Mouse (Mus musculus) heart, postnatal 0 days (tissue): ENCODE results near the gene Mrps18b. TPM values are rescaled to one million over a fixed set of nuclear protein-coding genes. Genes with fewer than 3 reads are reported as not detected.

Source experiments
- ATAC-seq: fragments of 200-750 bp; cut with Nextera tagmentation; 2 replicates; pipeline ENCODE4 v1.8.0; 2017; ENCODE audit warnings: low read depth, moderate number of reproducible peaks, moderate library complexity; ENCODE audit not compliant: insufficient read depth
- DNase-seq: peaks from one replicate; pipeline ENCODE4 v3.0.0-alpha.2; 2016; ENCODE audit warnings: low spot score
- H3K27ac ChIP-seq: fragments of 300-500 bp; sonication (generic); 2 replicates; pipeline ENCODE4 v1.5.1; 2014; ENCODE audit warnings: low read depth, mild to moderate bottlenecking
- H3K27me3 ChIP-seq: fragments of 300-500 bp; sonication (generic); 2 replicates; pipeline ENCODE4 v1.6.1; 2014; ENCODE audit warnings: low read length, mixed read lengths; ENCODE audit not compliant: control insufficient read depth, insufficient read depth
- H3K36me3 ChIP-seq: fragments of 300-500 bp; sonication (generic); replicated peaks from 2 replicates; pipeline ENCODE4 v1.6.1; 2014; ENCODE audit warnings: low read length, mixed read lengths; ENCODE audit not compliant: control insufficient read depth, insufficient read depth
- H3K4me1 ChIP-seq: fragments of 300-500 bp; sonication (generic); 2 replicates; pipeline ENCODE4 v1.6.1; 2014; ENCODE audit warnings: antibody characterized with exemption; ENCODE audit not compliant: control insufficient read depth, insufficient read depth
- H3K4me2 ChIP-seq: fragments of 300-500 bp; sonication (generic); 2 replicates; pipeline ENCODE4 v1.6.1; 2014; ENCODE audit warnings: low read depth, mild to moderate bottlenecking, low read length, moderate library complexity
- H3K4me3 ChIP-seq: fragments of 300-500 bp; sonication (generic); 2 replicates; pipeline ENCODE4 v1.5.1; 2014; ENCODE audit warnings: low read depth, low read length
- H3K9ac ChIP-seq: fragments of 300-500 bp; sonication (generic); replicated peaks from 2 replicates; pipeline ENCODE4 v1.6.1; 2014; ENCODE audit warnings: low read depth, low read length, mixed read lengths
- H3K9me3 ChIP-seq: fragments of 300-500 bp; sonication (generic); replicated peaks from 2 replicates; pipeline ENCODE4 v1.6.1; 2016; ENCODE audit warnings: low read length; ENCODE audit not compliant: control insufficient read depth
- CTCF ChIP-seq: IDR thresholded peaks from 2 replicates; pipeline ENCODE4 v1.5.1; 2016; ENCODE audit warnings: antibody characterized with exemption, control low read depth, low read depth
- EP300 ChIP-seq: IDR thresholded peaks from 2 replicates; pipeline ENCODE4 v1.6.1; 2016; ENCODE audit warnings: antibody characterized with exemption, low read depth
- WGBS: fragments of 180-500 bp; shearing (Covaris S2); extraction: QIAGEN DNeasy Blood & Tissue Kit; methylation state at CpG from one replicate; pipeline ENCODE4 v1.1.7; 2014; 5-methylcytosine and 5-hydroxymethylcytosine counted together
- polyA plus RNA-seq: library from polyadenylated mRNA; unstranded; fragments of >200 nt; fragmentation: Nextera tagmentation; extraction: Ambion mirVana; gene quantifications from 2 replicates; pipeline ENCODE4 v1.2.1, GENCODE M21; 2015
- total RNA-seq: library from RNA; depleted of rRNA; stranded (reverse); fragments of >200 nt; gene quantifications from 2 replicates; pipeline ENCODE4 v1.2.3, GENCODE M21; 2014; ENCODE audit warnings: low replicate concordance

The Mrps18b gene
- total and polyA plus RNA-seq, 2 experiments from 2014 or later: 73.7 to 77.0 TPM

GRCm38 (mm10) chr17:35882924-35883323 lies 33.3 kb downstream of the Mrps18b start:
- DNase-seq (no peak), ATAC-seq (no peak)
- H3K4me3 ChIP-seq: no peak overlapping the region
- H3K9ac ChIP-seq: no peak overlapping the region
- H3K36me3 ChIP-seq: peaks cover 62% of the 10 kb centered on the region
- 87% methylated on average over 17 of the region's 17 CpGs for WGBS
- H3K9me3 ChIP-seq: no peaks in the 10 kb centered on the region
- H3K27me3 ChIP-seq: no peaks in the 10 kb centered on the region
- no peak overlapping the region for H3K27ac ChIP-seq
- no peak overlapping the region for H3K4me2 ChIP-seq
- TF ChIP-seq CTCF: no peak
- no peak for TF ChIP-seq EP300
- peaks cover 8% of the 10 kb centered on the region; the same call in 1 of the 2 replicates for H3K4me1 ChIP-seq

GRCm38 (mm10) chr17:35879245-35880057 lies 36.7 kb downstream of the Mrps18b start, which contains the start of gene Dhx16:
TSS of gene Dhx16 (plus strand) at chr17:35879819.
- ATAC-seq (peak; percentile 90), DNase-seq (peak; percentile 95)
- Histone ChIP-seq H3K27ac (peak within 1 kb of the TSS; percentile 44), H3K9me3 (no peaks in the 10 kb centered on the region), H3K27me3 (no peaks in the 10 kb centered on the region), H3K4me3 (peak within 1 kb of the TSS; percentile 70), H3K9ac (peak within 1 kb of the TSS; percentile 74), H3K4me2 (peak within 1 kb of the TSS; percentile 97), H3K36me3 (peaks cover 47% of the 10 kb centered on the region), H3K4me1 (peaks cover 8% of the 10 kb centered on the region; the same call in 1 of the 2 replicates)
- TF ChIP-seq EP300 (no peak; the same call in 1 of the 2 replicates), CTCF (peak; percentile 88)
- 5% methylated on average over 64 of the region's 66 CpGs for WGBS

GRCm38 (mm10) chr17:35874721-35875120 lies 41.5 kb downstream of the Mrps18b start:
- ATAC-seq: no peak
- no peak for DNase-seq
- Histone ChIP-seq H3K4me3 (no peak overlapping the region), H3K9me3 (no peaks in the 10 kb centered on the region), H3K4me1 (peaks cover 8% of the 10 kb centered on the region; the same call in 1 of the 2 replicates), H3K36me3 (peaks cover 27% of the 10 kb centered on the region), H3K9ac (no peak overlapping the region), H3K27me3 (no peaks in the 10 kb centered on the region), H3K4me2 (no peak overlapping the region), H3K27ac (no peak overlapping the region)
- TF ChIP-seq EP300 (no peak), CTCF (no peak)
- WGBS: 53% methylated on average over 6 of the region's 6 CpGs

- TF ChIP-seq CTCF (peak; percentile 94), EP300 (no peak)
- H3K9me3 ChIP-seq: no peaks in the 10 kb centered on the region
- DNase-seq (peak; percentile 84), ATAC-seq (0 out of 2 replicates have a peak, but pooled peaks have one; percentile 45)
- 21% methylated on average over 21 of the region's 21 CpGs for WGBS
- peak overlapping the region; percentile 39; the same call in 1 of the 2 replicates for H3K27ac ChIP-seq
- H3K4me2 ChIP-seq: peak overlapping the region; percentile 26
- H3K4me3 ChIP-seq: no peak overlapping the region
- peaks cover 27% of the 10 kb centered on the region for H3K36me3 ChIP-seq
- H3K27me3 ChIP-seq: no peaks in the 10 kb centered on the region
- peaks cover 14% of the 10 kb centered on the region for H3K4me1 ChIP-seq
- no peak overlapping the region for H3K9ac ChIP-seq
Observed at GRCm38 (mm10) chr17:35873774-35874519, 42.2 kb downstream of the Mrps18b start.

GRCm38 (mm10) chr17:35870884-35871696 lies 45.1 kb downstream of the Mrps18b start:
- H3K9me3 ChIP-seq: no peaks in the 10 kb centered on the region
- H3K4me1 ChIP-seq: peaks cover 14% of the 10 kb centered on the region
- WGBS: 44% methylated on average over 8 of the region's 8 CpGs
- H3K4me2 ChIP-seq: peak overlapping the region; percentile 86
- DNase-seq (no peak), ATAC-seq (no peak)
- peak overlapping the region; percentile 96 for H3K27ac ChIP-seq
- H3K36me3 ChIP-seq: peaks cover 24% of the 10 kb centered on the region
- H3K4me3 ChIP-seq: peak overlapping the region; percentile 66
- TF ChIP-seq EP300 (no peak), CTCF (peak; percentile 57)
- H3K9ac ChIP-seq: peak overlapping the region; percentile 77; the same call in 1 of the 2 replicates
- no peaks in the 10 kb centered on the region for H3K27me3 ChIP-seq
